Mouse (Mus musculus): ENCODE results near the gene Tmc2.
A peak's percentile ranks its signal among the peaks of the same experiment; 100 is the strongest.

DNA sequence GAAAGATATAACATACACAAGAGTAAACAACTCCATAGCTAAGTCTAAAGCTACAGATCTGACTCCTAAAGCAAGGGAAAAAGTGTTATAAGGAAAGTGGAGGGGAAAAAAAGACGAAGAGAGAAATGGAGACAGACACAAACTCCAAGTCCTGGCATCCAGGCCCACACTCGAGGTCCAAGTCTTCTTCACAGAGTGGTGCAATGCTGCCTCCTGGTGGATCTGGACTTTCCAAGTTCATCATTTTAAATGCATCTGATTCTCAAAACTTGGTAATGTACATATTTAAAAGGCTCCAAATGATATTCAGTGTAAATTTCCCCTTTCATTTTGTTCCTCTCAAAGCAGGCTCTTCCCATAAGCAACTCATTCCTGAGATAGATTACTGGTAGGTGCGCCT, 27.1 kb upstream of the Tmc2 start:
- TF ChIP-seq POLR2A (IDR thresholded peaks at IDR 0.05; ENCODE audit: borderline replicate concordance, extremely low read depth, low read depth, low read length) = no peak
- TF ChIP-seq CTCF (IDR thresholded peaks at IDR 0.05; ENCODE audit: insufficient read depth, low read length) = peak; percentile 71

Measured in lung, adult 2 months (tissue).